Mouse (Mus musculus) E14TG2a.4 (cell line): ENCODE measurements around the gene Gpr146.
"Not testable (repeated sequence)": the region's sequence is repeated elsewhere in the genome, so short reads cannot be mapped to it uniquely, and the experiment has no call there.

Source experiments
- H3K27me3 ChIP-seq: 2 replicates; pipeline ENCODE4 v1.6.1; 2014; ENCODE audit warnings: low read length, control low read depth; ENCODE audit not compliant: insufficient read depth
- H3K36me3 ChIP-seq: 2 replicates; pipeline ENCODE4 v1.6.1; 2014; ENCODE audit warnings: low read length, control low read depth; ENCODE audit not compliant: insufficient read depth
- H3K4me1 ChIP-seq: replicated peaks from 2 replicates; pipeline ENCODE4 v1.6.1; 2014; ENCODE audit warnings: low read depth, low read length, control low read depth
- H3K4me3 ChIP-seq: replicated peaks from 2 replicates; pipeline ENCODE4 v1.5.1; 2014; ENCODE audit warnings: mild to moderate bottlenecking, low read length
- H3K9me3 ChIP-seq: 2 replicates; pipeline ENCODE4 v1.6.1; 2014; ENCODE audit warnings: low read length, control low read depth
- CTCF ChIP-seq: conservative IDR thresholded peaks from 2 replicates; pipeline ENCODE4 v1.5.1; 2014; ENCODE audit warnings: low read length
- NANOG ChIP-seq: IDR thresholded peaks from 2 replicates; pipeline ENCODE4 v1.6.1; 2014; ENCODE audit warnings: borderline replicate concordance, low read length, mixed read lengths
- POU5F1 ChIP-seq: IDR thresholded peaks from 2 replicates; pipeline ENCODE4 v1.6.1; 2014; ENCODE audit warnings: low read length, borderline replicate concordance

Gpr146 gene

DNA sequence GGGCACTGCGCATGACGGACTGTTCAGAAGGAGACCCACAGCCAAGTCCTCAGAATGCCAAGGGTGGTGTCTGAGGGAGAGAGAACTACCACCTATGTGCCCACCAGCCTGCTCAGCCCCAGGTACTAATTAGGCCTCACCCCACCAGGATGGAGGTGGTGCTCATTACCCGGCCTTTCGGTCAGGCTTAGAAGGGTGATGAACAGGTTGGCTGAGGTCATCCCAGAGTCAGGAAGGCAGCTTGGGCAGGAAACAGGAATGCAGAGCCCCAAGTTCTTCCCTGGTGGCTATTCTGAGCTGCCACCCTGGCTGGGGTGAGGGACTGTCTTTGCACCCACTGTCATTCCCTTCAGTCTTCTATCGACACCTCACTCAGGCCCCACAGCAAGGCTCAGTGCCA, 8.6 kb downstream of the Gpr146 start:
- Histone ChIP-seq H3K9me3 (no peaks in the 10 kb centered on the region), H3K27me3 (0 out of 2 replicates have a peak, but pooled peaks cover 4% of the 10 kb centered on the region), H3K4me3 (no peak overlapping the region), H3K36me3 (peaks cover 28% of the 10 kb centered on the region), H3K4me1 (peaks cover 66% of the 10 kb centered on the region)
- no peak for TF ChIP-seq POU5F1
- TF ChIP-seq CTCF = no peak
- TF ChIP-seq NANOG = no peak

DNA sequence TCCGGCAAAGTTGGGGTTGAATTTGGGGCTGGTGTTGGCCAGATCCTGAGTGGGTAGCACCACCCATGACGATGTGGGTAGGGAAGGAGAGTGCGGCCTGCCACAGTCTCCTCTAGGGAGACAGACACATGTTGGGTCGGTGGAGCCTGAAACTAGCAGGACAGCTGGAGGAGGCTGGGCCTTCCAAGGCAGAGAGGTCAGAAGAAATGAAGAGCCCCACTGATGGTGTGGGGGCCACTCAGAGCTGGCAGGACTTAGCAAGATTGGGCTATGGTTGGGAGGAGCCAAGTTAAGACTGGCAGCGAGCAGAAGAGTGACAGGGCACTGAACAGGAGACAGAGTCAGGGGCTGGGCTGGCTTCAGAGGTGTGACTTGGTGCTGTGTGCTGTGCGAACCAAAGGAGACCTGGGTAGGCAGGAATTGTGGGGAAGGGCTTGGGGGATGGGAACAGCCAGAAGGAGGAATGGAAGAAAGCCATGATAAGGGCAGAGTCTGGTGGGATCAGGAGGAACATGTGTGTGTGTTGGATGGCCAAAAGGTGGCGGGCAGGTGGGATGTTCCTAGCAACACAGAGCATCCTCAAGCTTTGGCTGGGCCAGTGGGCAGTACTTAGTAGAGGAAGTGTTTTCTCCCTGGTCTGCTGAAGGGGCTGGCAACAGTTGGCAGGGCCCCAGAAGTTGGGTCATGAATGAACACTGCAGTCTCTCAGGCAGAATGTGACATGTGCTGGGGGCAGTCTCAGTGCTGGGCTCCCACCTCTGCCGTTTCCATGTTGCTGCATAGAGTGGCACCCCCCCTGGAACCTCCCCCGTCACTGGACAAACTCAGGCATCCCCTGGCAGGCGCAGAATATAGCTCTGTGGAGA, 10.1 kb downstream of the Gpr146 start:
- no peaks in the 10 kb centered on the region for H3K27me3 ChIP-seq
- no peak overlapping the region for H3K4me3 ChIP-seq
- TF ChIP-seq CTCF = no peak
- TF ChIP-seq POU5F1 = no peak
- no peak for TF ChIP-seq NANOG
- no peaks in the 10 kb centered on the region for H3K9me3 ChIP-seq
- H3K4me1 ChIP-seq = peaks cover 68% of the 10 kb centered on the region
- H3K36me3 ChIP-seq = peaks cover 32% of the 10 kb centered on the region

- Histone ChIP-seq H3K4me1 (peaks cover 68% of the 10 kb centered on the region), H3K9me3 (no peaks in the 10 kb centered on the region), H3K36me3 (peaks cover 34% of the 10 kb centered on the region), H3K27me3 (no peaks in the 10 kb centered on the region), H3K4me3 (no peak overlapping the region)
- TF ChIP-seq NANOG (no peak), POU5F1 (no peak), CTCF (no peak)
Observed at GRCm38 (mm10) chr5:139388195-139388570, 10.7 kb downstream of the Gpr146 start.

DNA sequence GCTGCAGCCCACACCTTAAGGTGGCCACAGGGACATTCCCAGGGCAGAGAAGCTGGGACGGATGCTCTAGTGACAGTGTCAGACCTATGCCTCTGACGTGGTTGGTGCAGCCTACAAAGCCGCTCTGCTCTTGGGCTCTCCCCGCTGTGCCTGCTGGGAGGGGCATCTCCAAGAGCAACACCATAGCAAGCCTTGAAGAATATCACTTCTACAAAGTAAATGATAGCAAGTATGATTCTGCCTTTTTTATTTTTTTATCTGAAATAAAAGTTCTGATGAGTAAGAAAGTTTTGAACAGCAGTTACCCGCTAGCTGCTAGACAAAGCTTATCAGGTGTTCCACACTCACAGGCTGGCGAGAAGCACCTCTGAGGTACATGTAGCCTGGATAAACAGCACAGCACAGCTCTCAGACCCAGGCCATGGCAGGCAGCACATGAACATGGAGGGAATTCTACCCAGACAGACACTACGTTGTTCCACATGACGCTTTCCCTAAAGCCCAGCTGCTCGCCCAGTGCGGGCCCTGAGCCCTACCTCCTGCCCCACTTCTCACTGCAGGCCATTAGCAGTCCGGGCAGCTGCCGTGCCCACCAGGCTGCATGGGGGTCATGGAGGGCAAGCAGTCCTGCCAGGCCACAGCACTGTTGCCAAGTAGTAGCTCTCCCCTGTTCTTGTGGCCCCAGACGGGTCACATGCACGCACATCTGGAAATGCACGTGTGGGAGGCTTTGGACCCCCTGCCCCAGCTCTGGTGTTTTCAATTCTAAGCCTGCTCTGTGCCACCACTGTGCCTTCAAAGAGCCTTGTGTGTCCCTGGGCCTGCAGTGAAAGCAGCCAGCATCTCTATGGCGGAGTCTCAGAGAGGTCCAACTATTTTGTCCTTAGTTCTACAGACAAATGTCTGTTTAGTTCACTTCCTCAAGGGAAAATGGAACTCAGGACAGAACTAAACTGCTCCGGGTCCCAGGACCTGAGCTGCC, 11.5 kb downstream of the Gpr146 start:
- Histone ChIP-seq H3K27me3 (no peaks in the 10 kb centered on the region), H3K4me1 (peaks cover 62% of the 10 kb centered on the region), H3K36me3 (peaks cover 37% of the 10 kb centered on the region), H3K4me3 (no peak overlapping the region), H3K9me3 (no peaks in the 10 kb centered on the region)
- no peak for TF ChIP-seq POU5F1
- TF ChIP-seq NANOG = no peak
- no peak for TF ChIP-seq CTCF

GRCm38 (mm10) chr5:139389676-139390061, 12.2 kb downstream of the Gpr146 start:
- peaks cover 65% of the 10 kb centered on the region for H3K4me1 ChIP-seq
- no peaks in the 10 kb centered on the region for H3K27me3 ChIP-seq
- TF ChIP-seq POU5F1 (no peak), NANOG (no peak), CTCF (no peak)
- no peak overlapping the region for H3K4me3 ChIP-seq
- peaks cover 35% of the 10 kb centered on the region for H3K36me3 ChIP-seq
- no peaks in the 10 kb centered on the region for H3K9me3 ChIP-seq

GRCm38 (mm10) chr5:139390324-139391119, 13.0 kb downstream of the Gpr146 start:
- Histone ChIP-seq H3K36me3 (peaks cover 26% of the 10 kb centered on the region), H3K4me1 (peaks cover 64% of the 10 kb centered on the region)
- H3K27me3 ChIP-seq, H3K4me3 ChIP-seq, H3K9me3 ChIP-seq: not testable (repeated sequence)

DNA sequence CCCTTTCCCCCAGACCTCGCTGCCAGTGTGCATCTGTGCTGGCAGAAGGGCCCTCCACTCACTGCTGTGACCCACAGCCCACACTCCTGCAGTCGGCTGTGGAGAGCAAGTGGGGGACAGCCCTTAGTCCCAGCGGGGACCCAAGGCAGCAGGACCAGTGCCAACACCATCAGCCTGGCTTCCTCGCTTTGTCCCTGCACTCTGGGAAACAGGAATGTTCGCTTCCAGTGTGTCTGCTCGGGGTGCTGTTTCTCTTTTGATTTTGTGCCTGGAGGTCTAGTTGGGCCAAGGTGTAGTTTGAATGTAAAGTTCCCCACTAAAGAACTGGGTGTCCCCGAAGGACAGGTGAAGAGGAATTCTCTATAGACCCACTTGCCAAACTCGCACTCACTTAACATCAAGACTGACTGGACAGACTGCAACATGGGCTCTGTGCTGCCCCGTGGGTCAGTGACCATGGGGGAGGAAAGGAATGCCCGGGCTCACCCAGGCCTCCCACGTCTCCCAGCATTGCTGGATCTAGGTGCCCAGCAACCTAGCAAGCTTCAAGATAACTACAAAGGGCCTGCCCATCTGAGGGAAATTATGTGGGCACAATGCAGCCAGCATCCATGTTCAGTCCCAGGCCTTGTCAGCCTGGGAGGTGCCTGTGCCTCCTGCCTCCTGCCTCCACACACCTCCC, 14.0 kb downstream of the Gpr146 start:
- peaks cover 18% of the 10 kb centered on the region; the same call in 1 of the 2 replicates for H3K36me3 ChIP-seq
- peaks cover 64% of the 10 kb centered on the region for H3K4me1 ChIP-seq
- 0 out of 2 replicates have a peak overlapping the region, but pooled peaks have one; percentile 35 for H3K4me3 ChIP-seq
- H3K9me3 ChIP-seq = no peaks in the 10 kb centered on the region
- no peak for TF ChIP-seq CTCF
- TF ChIP-seq NANOG = no peak
- TF ChIP-seq POU5F1 = no peak
- H3K27me3 ChIP-seq = no peaks in the 10 kb centered on the region
